Mouse (Mus musculus): Measurements from ENCODE around the gene Agpat4.

GRCm38 (mm10) chr17:12163403-12163802, 44.9 kb downstream of the Agpat4 start:
- no peak for TF ChIP-seq POLR2A (IDR thresholded peaks at IDR 0.05; ENCODE audit: borderline replicate concordance, insufficient read depth, low read length)
- no peak for TF ChIP-seq CTCF (IDR thresholded peaks at IDR 0.05; ENCODE audit: borderline replicate concordance, insufficient read depth, low read depth, low read length)

Measured in cerebellum, adult 2 months (tissue).